Mouse (Mus musculus): ENCODE results near the gene Mlf1.

The Mlf1 gene

DNA sequence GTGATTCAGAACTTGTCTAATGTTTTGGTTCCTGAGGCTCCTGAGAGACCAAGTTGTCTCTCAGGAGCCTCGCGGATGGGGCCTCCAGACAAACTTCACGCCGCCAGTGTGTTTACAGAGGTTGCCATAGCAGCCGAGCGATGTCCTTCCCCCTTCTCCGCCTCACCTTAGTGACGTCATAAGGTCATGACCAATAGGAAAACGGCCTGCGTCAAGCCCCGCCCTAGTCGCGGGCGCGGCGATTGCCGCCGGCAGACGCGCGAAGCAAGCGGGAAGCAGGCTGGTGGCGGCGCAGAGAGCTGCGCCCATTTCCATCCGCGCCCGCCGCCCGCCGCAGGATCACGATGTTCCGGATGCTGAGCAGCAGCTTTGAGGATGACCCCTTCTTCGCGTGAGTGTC lies at the start of gene Mlf1:
Gene Mlf1, plus strand, starts transcription at position 226 of the 400 bp plus-strand sequence.
- peak; percentile 96 for DNase-seq (ENCODE audit: low spot score)

DNA sequence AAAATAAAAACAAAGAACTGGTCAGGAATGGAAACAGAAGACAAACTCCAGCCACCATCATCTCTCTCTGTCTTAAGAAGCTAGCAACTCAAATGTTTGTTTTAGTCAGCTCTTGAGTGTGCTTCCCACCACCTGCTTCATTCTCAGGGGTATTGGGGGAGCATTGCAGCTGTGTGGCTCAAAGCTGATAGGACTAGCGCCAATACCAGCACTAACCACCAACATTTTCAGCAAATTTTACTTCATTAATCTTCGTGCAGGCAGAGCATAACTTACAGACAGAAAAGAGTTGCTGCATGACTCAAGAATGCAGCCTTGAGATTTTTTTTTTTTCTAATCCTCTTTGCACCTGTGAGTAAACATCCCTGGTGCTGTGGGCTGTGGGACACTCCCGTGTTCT lies 34.3 kb upstream of the Mlf1 start:
- no peak for DNase-seq (ENCODE audit: low spot score)

DNA sequence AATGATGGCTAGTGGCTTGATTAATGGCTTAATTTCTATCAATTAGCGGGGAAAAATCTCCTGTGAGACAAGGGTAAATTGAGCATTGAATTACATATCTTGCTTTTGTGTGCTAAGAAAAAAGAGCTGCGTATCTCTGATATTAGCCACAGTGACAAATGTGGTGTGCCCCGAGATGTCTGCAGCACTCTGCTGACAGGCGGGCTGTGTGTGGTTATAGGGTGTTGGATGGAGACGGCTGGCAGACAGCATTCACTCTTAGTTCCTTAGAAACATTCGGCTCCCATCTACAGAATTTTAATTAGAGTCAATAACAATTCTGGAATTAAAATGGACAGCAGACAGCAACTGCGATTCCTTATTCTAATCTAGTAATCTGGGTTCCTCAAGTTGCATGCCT lies 33.0 kb upstream of the Mlf1 start:
- DNase-seq (ENCODE audit: low spot score) = no peak

DNA sequence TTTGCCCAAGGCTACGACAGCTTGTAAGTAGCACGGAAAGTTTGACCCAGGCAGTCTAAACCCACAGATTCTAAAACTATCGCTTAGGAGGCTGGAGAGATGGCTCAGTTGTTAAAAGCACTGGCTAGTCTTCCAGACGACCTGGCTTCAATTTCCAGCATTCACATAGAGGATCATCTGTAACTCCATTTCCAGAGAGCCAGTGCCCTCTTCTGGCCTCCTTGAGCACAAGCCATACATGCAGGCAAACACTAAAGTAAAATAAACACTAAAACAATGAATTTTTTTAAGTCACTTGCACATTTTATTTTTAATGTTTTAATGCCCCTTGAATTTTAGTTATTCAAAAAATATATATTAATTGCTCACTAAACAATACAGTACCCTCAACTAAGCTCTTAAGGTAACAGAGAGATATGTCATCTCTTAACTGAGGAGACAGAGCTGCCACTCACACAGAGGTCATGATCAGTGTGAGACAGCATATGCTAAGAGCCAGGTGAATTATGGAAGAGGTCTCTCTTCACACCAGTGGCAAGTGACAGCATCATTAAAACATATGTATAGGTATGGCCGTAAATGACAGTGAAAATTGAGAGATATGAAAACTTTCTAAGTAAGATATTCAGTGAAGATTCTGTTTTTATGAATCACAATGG lies 30.8 kb upstream of the Mlf1 start:
- peak; percentile 67 for DNase-seq (ENCODE audit: low spot score)

DNA sequence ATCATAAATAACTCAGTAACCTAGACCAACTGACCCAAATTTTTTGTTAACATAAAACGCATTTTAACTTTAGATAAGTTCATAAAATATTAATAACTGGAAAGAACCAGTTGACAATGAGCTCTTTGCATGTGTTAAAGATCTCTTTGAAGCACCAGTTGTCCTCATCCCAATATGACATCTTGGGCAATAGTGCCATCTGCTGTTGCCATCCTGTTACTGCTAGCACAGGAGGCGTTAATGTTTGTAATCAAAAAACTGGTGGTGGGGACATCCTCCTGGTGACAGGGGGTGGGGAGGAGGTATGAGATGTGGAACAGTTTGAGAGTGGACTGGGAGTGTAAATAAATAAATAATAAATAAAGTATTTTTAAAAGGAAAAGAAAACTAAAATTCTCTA lies 29.3 kb upstream of the Mlf1 start:
- peak; percentile 83 for DNase-seq (ENCODE audit: low spot score)

DNA sequence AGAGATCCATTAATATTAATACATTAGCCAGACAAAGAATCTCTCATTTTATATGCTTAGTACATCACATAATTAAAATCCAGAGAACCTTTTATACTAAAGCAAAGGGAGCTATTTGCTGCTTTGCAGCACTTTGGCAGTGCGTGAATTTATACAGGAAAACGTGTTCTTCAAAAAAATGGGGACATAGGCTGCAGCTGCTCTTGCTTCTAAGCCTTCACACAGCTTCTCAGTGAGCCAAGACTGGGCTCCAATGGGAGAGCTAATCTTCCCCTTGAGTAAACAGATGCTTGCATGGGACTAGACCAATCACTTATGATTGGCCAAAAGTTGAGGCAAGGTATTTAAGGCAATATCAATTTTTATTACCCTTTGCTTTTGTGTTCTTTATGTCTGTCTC lies 27.2 kb upstream of the Mlf1 start:
- no peak for DNase-seq (ENCODE audit: low spot score)

DNA sequence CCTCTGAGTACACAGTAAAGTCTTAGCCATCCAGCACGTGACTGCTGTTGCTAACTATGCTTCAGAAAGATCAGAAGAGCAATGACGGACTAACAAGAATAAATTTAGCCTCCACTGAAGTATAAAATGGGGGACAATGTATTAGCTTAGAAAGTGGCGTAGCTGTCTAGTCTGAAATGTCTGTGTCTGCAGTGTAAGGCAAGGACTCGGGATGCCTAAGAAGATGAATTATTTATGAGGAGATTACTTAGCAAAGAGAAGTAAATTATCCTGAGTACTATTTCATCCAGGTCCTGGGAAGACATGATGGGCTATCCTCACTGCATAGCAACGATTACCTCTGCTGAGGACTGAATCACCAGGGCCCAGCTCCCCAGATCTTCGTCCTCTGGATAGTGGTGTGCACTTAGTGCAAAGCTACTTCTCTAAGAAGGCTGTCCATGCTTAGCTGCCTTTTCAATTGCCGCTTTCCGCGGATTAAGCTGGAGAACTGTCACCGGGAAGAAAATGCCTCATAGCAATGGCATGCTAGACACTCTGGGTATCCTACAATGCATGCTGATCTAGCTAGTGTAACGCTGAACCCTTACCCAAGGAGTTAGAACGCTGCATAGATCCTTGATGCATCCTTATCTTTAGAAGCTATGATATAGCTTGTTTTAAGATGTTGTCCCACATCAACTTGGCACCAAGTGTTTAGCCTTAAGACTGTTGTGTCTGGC lies 22.3 kb upstream of the Mlf1 start:
- no peak for DNase-seq (ENCODE audit: low spot score)

DNA sequence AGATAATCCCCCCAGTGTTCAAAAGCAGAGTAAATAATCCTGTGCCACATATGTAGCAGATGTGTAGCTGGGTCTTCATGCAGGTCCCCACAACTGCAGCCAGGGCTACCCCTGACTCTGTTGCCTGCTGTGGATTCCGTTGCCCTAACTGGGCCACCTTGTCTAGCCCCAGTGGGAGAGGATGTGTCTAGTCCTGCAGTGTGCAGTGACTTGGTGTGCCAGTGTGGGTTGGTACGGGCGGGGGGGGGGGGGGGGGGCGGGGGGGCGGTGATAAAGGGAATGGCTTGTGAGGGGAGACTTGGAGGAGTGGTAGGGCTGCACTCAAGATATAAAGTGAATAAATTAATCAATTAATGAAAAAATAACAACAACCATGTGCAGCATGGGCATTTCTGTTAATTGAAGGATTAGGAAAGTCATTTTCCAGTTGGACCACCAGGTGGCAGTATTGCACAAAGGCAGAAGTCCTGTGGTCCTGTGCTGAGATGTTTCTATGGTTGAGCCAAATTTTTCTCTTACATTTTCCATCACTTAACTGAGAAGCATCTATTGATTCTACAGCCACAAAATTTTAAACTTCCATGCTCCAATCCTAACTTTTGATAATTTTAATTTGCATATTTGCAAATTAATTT lies 21.7 kb upstream of the Mlf1 start:
- peak; percentile 73 for DNase-seq (ENCODE audit: low spot score)

DNA sequence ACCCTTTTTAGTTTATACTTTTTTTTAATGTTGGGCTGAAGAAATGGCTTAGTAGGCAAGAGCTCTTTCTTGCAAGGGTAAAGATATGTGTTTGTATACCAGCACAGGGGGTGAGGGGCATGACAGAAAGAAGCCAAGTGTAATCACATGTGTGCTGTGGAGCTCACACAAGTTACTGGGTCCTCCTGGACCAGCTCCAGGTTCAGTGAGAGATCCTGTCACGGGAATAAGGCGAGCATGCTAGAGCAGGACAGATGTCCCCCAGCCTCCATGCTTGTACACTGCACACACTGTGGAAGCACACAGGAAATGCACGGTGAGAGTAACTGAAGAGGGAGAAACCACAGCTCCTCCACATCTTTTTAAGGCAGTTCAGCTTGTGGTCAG lies 21.1 kb upstream of the Mlf1 start:
- DNase-seq (ENCODE audit: low spot score) = no peak

DNA sequence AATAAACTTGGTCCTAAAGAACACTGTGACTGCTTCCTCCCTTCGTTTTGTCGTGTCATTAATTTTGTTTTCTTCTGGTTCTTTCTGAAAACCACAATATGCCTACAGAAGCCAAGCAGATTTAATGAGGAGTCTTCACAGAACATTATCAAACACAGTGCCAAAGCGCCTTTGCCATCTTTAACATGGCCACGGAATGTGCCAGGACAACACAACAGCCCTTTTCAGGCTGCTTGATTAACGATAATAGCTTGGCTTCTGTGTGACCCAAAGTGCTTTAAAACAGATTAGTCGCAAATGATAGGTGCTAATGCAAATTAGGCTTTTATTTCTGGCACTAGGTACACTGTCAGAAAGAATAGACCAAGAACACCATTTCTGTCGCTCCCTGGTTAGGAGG lies 15.5 kb upstream of the Mlf1 start:
- no peak for DNase-seq (ENCODE audit: low spot score)

DNA sequence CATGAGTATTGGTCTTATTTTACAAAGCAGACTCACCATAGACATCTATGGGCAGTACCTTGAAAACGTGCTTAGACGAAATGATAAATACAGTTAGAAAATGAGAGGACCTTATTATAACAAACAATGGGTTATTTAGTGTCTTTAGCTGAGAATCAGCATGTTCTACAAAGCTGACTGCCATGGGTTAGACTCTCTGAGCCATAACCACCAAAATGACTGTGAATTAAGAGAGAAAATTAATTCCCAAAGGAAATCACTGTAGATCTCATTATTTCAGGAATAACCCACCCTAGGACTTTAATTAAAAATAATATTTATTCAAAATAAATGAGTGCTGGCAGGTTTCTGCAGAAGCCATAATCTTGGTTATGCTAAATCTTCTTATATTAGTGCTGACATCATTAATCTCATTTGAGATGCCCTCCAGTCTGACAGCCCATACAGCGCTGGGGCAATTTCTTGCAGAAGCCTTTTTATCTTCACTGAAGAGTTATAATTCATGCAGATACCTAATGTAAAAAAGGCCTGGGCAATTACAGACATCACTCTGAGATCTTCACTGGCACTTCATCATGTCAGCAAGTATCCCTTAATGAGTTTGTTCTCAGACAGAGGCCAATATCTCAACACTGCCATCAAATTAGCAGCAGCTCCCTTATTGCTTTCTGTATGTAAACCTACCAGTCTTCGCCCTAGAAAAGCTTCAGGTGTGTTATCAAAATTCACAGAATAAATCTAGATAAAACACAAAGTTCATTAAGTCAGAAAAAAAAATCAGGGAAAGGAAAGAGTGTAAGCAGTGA lies 7.6 kb upstream of the Mlf1 start:
- DNase-seq (ENCODE audit: low spot score) = no peak

DNA sequence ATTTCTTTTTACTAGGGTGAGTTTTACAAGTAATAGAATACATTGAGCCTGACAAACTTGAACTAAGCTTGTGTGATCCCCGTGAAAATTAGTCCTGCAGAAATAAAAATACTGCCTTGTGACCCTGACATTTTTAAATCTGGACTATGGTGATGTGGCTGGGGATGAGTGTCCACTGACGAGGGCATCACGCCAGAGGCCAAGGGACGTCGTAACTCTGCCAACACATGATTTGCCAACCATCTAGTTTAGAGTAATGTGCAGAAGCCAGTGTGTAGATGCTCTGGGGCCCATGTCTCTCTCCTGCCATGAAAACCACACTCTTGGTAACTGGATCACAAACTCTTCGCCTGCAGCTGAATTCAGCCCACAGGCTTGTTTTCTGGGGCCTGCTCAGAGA lies 6.4 kb upstream of the Mlf1 start:
- no peak for DNase-seq (ENCODE audit: low spot score)

DNA sequence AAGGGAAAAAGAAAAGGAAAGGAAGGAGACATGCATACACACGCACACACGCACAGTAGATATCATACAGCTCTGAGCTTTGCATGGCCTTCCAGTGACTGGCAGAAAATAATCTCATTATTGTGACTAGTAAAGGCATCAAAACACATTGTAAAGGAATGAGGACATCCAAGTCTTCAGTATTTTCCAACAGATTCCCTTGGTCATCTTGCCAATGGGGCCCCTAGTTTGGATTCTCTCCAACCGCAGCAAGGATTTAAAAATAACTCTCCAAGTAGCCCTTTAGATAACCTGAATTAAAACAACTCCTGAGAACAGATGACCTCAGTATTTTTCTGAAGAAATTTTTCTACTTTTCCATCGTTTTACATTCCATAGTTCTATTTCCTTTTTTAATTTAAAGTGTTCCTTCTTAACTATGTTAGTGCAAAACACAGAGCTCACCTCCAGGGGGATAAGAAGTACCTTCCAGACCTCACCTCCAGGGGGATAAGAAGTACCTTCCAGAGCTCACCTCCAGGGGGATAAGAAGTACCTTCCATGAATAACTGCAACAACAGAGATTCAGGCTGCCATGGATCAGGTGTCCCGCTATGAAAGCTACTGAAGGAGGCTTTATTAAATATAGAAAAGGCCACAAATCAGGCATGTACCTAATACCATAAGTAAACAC lies 4.4 kb upstream of the Mlf1 start:
- no peak for DNase-seq (ENCODE audit: low spot score)

DNA sequence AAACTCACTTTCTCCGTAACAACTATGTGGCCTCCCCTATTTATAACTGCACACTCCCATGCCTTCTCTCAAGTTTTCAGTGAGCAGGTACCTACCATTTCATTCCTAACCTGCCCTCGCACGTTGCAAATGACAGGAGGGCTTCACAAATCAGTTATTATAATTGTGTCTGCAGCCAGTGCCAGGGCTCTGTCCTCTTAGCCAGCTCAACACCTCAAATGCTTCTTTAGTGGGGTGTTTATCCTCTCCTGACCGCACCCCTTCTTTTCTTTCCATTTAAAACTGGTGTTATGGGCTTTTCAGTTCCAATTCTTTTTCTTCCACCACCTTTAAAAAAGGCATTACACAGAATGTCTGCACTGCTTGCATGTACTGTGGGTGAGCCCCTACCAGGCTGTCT lies 1.7 kb upstream of the Mlf1 start:
- DNase-seq (ENCODE audit: low spot score) = no peak

DNA sequence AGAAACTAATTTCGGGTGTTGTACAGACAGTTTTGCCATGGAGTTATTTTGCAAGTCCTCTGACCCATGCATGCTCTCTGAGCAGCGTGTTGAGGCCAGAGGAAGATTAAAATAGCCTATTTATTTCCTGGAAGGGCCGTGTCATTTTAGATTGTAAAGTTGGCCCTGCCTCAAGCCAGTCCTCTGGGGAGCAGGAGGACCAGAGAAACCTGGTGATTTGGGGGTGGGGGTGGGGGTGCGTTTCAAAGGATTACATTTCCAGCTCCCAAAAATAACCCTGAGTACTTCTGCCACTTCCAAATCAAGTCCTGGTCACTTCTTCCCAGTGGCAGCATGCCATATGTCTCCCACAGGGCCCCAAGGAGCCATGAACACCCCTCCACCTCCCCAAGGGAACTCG lies 1.1 kb upstream of the Mlf1 start:
- DNase-seq (ENCODE audit: low spot score) = no peak

DNA sequence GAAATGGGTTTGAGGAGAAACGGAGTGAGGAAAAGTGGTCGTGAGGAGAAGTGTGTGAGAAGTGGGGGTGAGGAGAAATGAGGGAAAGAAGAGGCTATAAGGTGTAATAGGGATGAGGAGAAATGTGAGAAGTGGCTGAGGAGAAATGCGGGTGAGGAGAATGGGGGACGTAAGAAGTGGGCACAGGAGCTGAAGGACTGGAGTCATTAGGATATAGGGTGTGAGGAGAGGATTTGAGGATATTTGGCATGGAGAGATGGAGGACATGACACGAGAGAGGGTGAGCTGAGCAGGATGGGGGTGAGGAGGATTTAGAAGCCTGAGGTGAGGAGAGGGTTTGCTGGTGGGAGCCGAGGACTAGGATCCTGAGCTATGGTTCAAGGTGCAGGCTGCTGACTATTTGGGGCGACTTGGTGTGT lies 472 bp downstream of the Mlf1 start:
- no peak for DNase-seq (ENCODE audit: low spot score)

DNA sequence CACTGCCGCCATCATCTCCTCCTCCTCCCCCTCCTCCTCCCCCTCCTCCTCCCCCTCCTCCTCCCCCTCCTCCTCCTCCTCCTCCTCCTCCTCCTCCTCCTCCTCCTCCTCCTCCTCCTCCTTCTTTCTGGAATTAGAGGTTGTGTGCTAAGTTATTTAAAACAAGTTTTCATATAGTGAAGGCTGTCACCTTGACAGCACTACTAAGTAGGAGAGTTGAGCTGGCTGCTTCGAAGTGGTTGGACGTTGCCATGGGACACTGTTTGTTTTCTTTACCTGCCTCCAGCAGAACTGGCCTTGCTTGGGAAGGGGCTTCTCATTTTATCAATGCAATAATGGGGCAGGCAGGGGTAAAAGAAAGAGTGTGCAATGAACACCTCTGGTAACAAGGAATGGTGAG lies 1.2 kb downstream of the Mlf1 start, which contains the start of gene Gm17402:
Gene Gm17402, minus strand, starts transcription at position 101 of the 400 bp plus-strand sequence.
- no peak for DNase-seq (ENCODE audit: low spot score)

DNA sequence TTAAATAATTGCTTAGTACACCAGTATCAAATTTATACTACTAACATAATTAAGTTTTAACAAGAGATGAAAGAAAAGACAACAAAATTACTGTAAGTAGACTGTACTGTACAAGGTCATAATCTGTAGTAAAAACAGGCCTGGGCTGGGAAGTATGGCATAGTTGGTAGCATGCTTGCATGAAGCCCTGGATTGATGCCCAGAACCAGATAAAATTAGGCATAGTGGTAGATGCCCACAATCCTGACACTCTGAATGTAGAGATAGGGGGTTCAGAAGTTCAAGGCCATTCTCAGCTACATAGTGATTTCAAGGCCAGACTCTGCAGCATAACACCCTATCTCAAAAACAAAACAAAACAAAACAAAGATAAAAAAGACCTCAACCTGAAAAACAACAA lies 4.3 kb downstream of the Mlf1 start:
- DNase-seq (ENCODE audit: low spot score) = no peak

DNA sequence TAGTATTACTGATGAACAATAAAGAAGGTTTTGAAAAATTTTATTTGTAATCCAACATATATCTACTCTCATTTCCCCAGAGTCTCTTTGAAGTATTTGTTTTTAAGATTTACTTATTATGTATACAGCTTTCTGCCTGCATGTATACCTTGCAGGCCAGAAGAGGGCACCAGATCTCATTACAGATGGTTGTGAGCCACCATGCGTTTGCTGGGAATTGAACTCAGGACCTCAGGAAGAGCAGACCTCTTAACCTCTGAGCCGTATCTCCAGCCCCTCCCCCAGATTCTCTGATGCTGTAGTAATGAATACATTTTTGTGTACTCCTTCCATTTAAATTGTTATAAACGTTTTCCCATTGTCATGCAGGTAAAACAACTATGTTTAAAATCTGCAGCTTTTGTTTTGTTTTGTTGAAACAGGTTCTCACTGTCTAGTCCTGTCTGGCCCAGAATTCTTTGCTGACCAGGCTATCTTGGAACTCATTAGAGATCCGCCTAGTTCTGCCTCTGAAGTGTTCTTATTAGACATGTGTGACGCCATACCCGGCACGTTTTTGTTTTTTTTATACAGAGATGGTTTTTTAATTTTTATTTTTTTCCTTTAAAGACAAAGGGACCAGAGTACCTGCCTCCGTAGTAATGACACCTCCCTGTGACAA lies 55.6 kb downstream of the Mlf1 start:
- no peak for DNase-seq (ENCODE audit: low spot score)

DNA sequence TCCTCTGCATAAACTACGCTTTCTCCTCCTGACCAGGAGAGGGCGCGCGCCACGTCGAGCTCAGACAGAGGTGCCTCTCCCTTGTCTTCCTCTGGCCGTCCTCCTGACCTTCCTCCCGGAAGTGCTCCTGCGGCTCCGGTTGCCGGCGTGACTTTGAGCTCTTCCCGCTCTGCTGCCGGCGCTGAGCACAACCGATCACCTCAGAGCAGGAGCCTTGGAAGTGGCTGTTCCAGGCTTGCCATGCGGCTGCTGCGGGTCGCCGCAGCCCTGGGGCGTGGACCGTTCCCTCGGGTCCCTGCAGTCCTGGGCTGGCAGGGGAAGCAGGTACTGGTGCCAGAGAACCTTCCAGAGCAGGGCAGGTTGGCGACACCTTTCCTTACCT lies 56.1 kb downstream of the Mlf1 start, which contains the start of gene Gfm1:
Gene Gfm1, plus strand, starts transcription at position 98 of the 382 bp plus-strand sequence.
- DNase-seq (ENCODE audit: low spot score) = peak; percentile 93

DNA sequence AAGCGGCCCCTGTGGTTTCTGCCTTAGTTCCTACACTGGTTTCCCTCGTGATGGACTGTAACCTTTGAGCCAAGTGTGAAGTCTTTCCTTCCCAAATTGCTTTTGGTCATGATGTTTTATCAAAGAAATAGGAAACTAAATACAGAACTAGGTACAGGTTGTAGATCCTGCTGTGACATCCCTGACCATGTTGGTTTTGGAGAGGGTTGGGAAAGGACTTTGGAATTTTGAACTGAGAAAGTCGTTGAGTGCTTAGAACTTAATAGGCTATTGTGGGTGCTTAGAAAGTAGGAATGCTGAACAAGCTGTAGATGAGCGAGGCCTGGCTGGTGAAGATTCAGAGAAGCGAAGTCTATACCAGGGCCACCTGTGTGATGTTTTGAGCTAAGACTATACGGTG lies 60.1 kb downstream of the Mlf1 start:
- no peak for DNase-seq (ENCODE audit: low spot score)
